Mouse (Mus musculus): ENCODE measurements at regions not wholly inside any gene's neighbourhood (a gene's known extent, or its start where the extent isn't known, plus 50 kb on each side); places are given as distances from the start of the nearest gene placed in this dataset.

DNA sequence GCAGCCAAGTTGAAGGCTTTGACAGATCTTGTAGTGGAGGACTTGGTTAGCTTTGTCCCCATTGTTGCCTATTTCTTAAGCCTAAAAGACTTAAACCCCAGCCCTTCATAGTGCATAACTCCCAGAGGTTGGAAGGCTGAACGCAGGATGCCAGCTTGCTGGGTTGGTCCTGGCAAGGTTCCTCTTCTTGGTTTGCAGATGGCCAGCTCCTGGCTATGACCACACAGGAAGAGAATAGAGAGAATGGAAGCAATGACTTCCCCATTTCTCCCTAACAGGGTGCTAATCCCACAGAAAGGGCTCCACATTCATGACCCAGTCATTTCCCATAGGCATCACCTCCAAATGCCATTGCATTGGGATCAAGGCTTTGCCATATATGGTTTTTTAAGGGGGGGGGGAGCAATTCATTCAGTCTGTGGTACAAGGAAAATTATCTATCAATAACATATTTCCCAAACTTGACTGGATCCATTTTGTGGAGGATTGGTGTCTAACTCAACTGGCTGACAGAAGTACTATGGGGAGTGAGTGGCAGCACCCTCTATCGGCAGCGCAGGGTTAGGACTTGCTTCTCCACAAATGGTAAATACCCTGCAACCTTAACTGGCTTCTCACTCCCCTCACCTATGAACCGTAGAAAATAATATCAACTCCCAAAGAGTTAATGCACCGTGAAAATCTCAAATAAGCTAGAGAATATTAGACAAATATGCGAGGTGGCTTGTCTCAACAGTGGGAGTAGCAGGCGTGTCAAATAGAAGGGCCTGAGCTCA, 99.4 kb downstream of the Rps24 start:
- ATAC-seq (ENCODE audit: low FRiP score, low TSS enrichment), result no peak; the same call in 1 of the 2 replicates
- peak overlapping the region; percentile 92 for H3K27ac ChIP-seq (replicated peaks; ENCODE audit: low read depth, low read length)
- no peak overlapping the region for H3K9ac ChIP-seq (replicated peaks; ENCODE audit: low read length)
- no peaks in the 10 kb centered on the region for H3K27me3 ChIP-seq (ENCODE audit: control insufficient read depth, insufficient read depth, low read length)
- 57% methylated on average over 7 of the region's 7 CpGs for WGBS
- no peak overlapping the region for H3K4me2 ChIP-seq (ENCODE audit: low read length)
- H3K4me1 ChIP-seq (ENCODE audit: control insufficient read depth, insufficient read depth, low read length), result peaks cover 20% of the 10 kb centered on the region
- DNase-seq, result no peak
- no peaks in the 10 kb centered on the region for H3K36me3 ChIP-seq (ENCODE audit: control insufficient read depth, insufficient read depth, low read length)
- H3K4me3 ChIP-seq (replicated peaks; ENCODE audit: low read depth, low read length), result no peak overlapping the region
- peaks cover 2% of the 10 kb centered on the region; the same call in 1 of the 2 replicates for H3K9me3 ChIP-seq (ENCODE audit: control insufficient read depth, low read length)

DNA sequence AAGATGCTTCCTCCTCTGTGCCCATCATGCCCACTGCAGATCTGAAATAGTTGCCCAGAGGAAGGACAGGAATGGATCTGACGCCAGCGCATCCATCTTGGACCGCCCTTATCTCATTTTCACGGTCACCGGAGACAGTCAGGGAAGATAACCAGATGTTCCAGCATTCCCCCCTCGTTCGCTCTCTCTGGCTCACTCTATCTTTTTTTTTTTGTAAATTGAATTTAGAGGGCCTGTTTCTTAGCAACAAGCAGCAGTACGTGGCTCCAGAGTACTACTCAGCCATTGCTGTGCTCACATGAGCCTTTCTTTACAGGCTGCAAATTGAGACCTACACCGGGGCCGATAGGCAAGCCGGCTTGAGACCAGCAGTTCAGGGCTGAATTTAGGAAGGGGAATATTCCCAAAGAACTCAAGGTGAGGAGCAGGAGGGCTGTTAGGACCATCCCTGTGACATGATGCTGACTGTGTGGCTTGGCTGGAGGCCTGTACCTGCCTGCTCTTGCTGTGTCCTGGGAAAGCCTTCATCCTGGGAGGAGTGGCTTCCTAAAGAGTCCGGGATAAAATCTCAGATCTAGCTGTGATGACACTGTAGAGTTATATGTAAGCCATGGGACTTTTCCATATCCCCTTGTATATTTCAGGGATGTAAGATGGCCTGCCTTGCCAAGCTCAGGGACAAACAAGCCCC, 100.2 kb downstream of the Rps24 start:
- ATAC-seq (ENCODE audit: low FRiP score, low TSS enrichment), result peak; percentile 43; the same call in 1 of the 2 replicates
- no peak overlapping the region for H3K9ac ChIP-seq (replicated peaks; ENCODE audit: low read length)
- H3K4me3 ChIP-seq (replicated peaks; ENCODE audit: low read depth, low read length), result no peak overlapping the region
- peak overlapping the region; percentile 92 for H3K27ac ChIP-seq (replicated peaks; ENCODE audit: low read depth, low read length)
- H3K4me2 ChIP-seq (ENCODE audit: low read length), result 0 out of 2 replicates have a peak overlapping the region, but pooled peaks have one; percentile 15
- DNase-seq, result peak; percentile 69
- H3K9me3 ChIP-seq (ENCODE audit: control insufficient read depth, low read length), result no peaks in the 10 kb centered on the region
- peaks cover 20% of the 10 kb centered on the region for H3K4me1 ChIP-seq (ENCODE audit: control insufficient read depth, insufficient read depth, low read length)
- H3K27me3 ChIP-seq (ENCODE audit: control insufficient read depth, insufficient read depth, low read length), result no peaks in the 10 kb centered on the region
- no peaks in the 10 kb centered on the region for H3K36me3 ChIP-seq (ENCODE audit: control insufficient read depth, insufficient read depth, low read length)
- WGBS, result 46% methylated on average over 12 of the region's 12 CpGs

DNA sequence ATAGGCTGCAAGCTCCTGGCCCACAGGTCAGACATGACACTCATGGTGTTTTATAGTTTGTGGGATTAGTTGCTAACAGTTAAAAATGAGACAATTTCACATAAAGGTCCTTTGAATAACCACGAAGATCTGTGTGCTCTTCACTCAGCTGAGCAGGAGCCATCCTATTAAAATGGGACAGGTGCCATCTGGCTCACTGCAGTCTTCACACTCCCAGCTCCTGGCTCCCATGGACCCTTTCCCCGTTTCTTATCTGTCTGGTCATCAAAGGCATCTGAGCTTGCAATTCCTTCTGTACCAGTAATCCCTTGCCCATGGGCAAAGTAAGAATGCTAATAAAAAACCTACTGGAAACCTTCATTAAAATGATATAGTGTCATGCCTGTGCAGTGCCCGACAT, 101.1 kb downstream of the Rps24 start:
- Histone ChIP-seq H3K4me2 (ENCODE audit: low read length) (no peak overlapping the region), H3K9ac (replicated peaks; ENCODE audit: low read length) (no peak overlapping the region), H3K9me3 (ENCODE audit: control insufficient read depth, low read length) (no peaks in the 10 kb centered on the region), H3K4me3 (replicated peaks; ENCODE audit: low read depth, low read length) (no peak overlapping the region), H3K27me3 (ENCODE audit: control insufficient read depth, insufficient read depth, low read length) (no peaks in the 10 kb centered on the region), H3K27ac (replicated peaks; ENCODE audit: low read depth, low read length) (peak overlapping the region; percentile 92), H3K4me1 (ENCODE audit: control insufficient read depth, insufficient read depth, low read length) (peaks cover 20% of the 10 kb centered on the region), H3K36me3 (ENCODE audit: control insufficient read depth, insufficient read depth, low read length) (no peaks in the 10 kb centered on the region)
- no peak for ATAC-seq (ENCODE audit: low FRiP score, low TSS enrichment)
- 53% methylated on average over 3 of the region's 3 CpGs for WGBS
- DNase-seq, result no peak

DNA sequence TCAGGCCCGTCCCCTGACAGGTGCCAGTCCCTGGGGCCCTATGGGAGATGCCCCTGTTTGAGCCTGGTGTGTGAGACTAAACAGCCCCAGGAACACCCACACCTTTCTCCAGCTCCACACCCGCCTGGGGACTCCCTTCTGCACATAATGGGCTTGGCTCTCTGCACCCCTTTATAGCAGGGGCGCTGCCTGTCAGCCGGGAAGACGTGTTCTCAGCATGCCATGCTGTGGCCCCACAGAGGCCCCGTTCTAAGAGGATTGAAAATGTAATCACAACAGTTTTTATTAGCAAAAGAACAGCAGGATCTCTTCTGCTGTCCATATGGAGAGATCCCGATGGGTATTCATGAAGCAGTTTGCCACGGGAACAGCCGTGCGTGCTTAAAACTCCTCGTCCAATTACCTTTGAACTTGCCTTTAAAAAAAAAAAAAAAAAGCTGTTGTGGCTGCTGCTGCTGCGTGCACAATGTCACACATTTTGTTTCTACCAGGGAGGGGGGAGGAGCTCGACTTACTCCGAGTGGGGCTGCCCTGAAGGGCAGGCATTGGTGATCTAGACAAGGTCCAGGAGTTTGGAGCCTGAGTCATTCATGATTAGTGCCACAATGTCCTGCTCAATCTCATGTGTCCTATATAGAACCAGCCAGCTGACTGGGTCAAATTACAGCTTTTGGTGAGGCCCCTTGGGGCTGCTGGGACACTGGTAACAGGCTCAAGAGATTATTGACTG, 119.7 kb downstream of the Rps24 start:
- H3K9me3 ChIP-seq (ENCODE audit: control insufficient read depth, low read length), result no peaks in the 10 kb centered on the region; the same call in 1 of the 2 replicates
- DNase-seq, result peak; percentile 55
- no peak overlapping the region for H3K4me2 ChIP-seq (ENCODE audit: low read length)
- no peaks in the 10 kb centered on the region for H3K36me3 ChIP-seq (ENCODE audit: control insufficient read depth, insufficient read depth, low read length)
- WGBS, result 6% methylated on average over 14 of the region's 14 CpGs
- peaks cover 18% of the 10 kb centered on the region for H3K4me1 ChIP-seq (ENCODE audit: control insufficient read depth, insufficient read depth, low read length)
- no peak overlapping the region for H3K4me3 ChIP-seq (replicated peaks; ENCODE audit: low read depth, low read length)
- peak overlapping the region; percentile 28 for H3K27ac ChIP-seq (replicated peaks; ENCODE audit: low read depth, low read length)
- ATAC-seq (ENCODE audit: low FRiP score, low TSS enrichment), result no peak; the same call in 1 of the 2 replicates
- H3K27me3 ChIP-seq (ENCODE audit: control insufficient read depth, insufficient read depth, low read length), result no peaks in the 10 kb centered on the region
- H3K9ac ChIP-seq (replicated peaks; ENCODE audit: low read length), result no peak overlapping the region; the same call in 1 of the 2 replicates

DNA sequence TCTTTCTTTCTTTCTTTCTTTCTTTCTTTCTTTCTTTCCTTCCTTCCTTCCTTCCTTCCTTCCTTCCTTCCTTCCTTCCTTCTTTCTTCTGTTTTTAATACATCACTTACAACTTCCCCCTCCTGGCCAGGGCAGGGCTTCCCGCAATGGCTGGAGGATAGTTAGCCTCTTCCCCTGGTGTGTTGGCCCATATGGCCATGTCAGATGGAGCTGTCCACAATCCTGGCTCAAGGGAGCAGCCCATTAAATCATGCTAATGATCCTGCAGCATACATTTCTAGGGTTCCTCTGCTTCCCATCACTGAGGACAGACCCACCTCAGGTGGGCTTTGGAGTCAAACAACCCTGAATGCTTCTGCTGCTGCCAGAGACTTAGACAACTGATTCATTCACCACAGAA, 121.4 kb downstream of the Rps24 start:
- WGBS, result 57% methylated on average over 1 of the region's 1 CpGs
- no peak for DNase-seq

DNA sequence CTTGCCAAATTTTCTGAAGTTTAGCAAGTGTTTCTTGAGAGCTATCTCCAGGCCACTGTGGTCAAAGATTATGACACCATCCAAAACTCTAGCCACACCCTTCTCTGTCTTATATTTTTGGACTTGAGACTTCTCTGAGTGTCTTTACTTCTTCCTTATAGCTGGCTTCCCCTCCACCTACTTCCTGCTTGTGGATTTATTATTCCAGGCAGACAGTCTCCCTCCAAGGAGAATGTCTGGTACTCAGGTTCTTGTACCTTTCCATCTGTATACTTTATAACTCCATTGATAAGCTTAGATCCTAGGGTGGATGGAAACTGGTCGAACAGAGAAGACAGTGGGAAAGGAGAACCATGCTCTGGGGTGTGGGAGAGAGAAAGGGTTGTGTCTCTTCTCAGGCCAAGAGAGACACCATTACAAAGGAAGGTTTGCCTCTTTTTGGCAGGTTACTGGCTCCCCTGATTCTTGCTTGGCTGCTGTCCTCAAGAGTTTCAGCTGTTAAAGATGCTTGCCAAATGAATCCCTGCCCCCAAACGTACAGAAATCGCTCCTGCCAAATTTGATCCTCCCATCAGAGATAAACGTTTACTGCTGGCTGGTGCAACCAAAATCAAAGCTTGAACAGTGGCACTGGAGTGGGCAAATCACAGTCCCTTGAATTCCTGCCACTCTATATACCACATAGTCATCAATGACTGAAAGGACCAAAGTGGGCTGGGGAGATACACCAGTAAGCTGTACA, 125.5 kb downstream of the Rps24 start:
- H3K27me3 ChIP-seq (ENCODE audit: control insufficient read depth, insufficient read depth, low read length), result no peaks in the 10 kb centered on the region
- DNase-seq, result peak; percentile 28
- no peak overlapping the region for H3K9ac ChIP-seq (replicated peaks; ENCODE audit: low read length)
- H3K4me1 ChIP-seq (ENCODE audit: control insufficient read depth, insufficient read depth, low read length), result peaks cover 27% of the 10 kb centered on the region
- ATAC-seq (ENCODE audit: low FRiP score, low TSS enrichment), result no peak
- 77% methylated on average over 4 of the region's 4 CpGs for WGBS
- no peak overlapping the region for H3K4me2 ChIP-seq (ENCODE audit: low read length)
- no peaks in the 10 kb centered on the region for H3K36me3 ChIP-seq (ENCODE audit: control insufficient read depth, insufficient read depth, low read length)
- no peak overlapping the region for H3K4me3 ChIP-seq (replicated peaks; ENCODE audit: low read depth, low read length)
- no peak overlapping the region for H3K27ac ChIP-seq (replicated peaks; ENCODE audit: low read depth, low read length)
- no peaks in the 10 kb centered on the region; the same call in 1 of the 2 replicates for H3K9me3 ChIP-seq (ENCODE audit: control insufficient read depth, low read length)

More for the DNA sequence above, 121.4 kb downstream of the Rps24 start:
- H3K36me3 ChIP-seq (ENCODE audit: control insufficient read depth, insufficient read depth, low read length), result no peaks in the 10 kb centered on the region
- H3K27me3 ChIP-seq (ENCODE audit: control insufficient read depth, insufficient read depth, low read length), result no peaks in the 10 kb centered on the region
- peaks cover 14% of the 10 kb centered on the region for H3K4me1 ChIP-seq (ENCODE audit: control insufficient read depth, insufficient read depth, low read length)
- no peaks in the 10 kb centered on the region; the same call in 1 of the 2 replicates for H3K9me3 ChIP-seq (ENCODE audit: control insufficient read depth, low read length)
- no peak overlapping the region for H3K9ac ChIP-seq (replicated peaks; ENCODE audit: low read length)
- no peak overlapping the region for H3K4me3 ChIP-seq (replicated peaks; ENCODE audit: low read depth, low read length)
- no peak overlapping the region for H3K4me2 ChIP-seq (ENCODE audit: low read length)
- ATAC-seq (ENCODE audit: low FRiP score, low TSS enrichment), result no peak
- no peak overlapping the region for H3K27ac ChIP-seq (replicated peaks; ENCODE audit: low read depth, low read length)

DNA sequence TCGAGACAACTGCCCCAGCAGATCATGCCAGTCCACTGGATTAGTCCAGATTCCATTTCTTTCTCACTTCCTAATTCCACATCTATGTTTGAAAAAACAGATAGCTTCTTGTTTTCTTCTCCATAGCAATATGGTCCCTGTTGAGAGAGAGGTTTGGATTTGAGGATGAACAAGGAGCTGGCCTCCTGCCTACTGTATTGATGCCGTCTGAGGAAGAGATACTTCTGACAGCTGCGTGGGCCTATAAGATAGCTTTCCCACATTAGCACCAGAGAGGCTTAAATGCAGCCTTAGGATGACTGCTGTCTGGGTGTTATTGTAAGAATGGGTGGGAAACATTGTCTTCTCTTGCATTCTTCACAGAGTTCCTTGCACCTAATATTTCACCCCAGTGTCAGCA, 128.9 kb downstream of the Rps24 start:
- WGBS, result 57% methylated on average over 3 of the region's 3 CpGs
- ATAC-seq (ENCODE audit: low FRiP score, low TSS enrichment), result no peak
- peaks cover 43% of the 10 kb centered on the region for H3K4me1 ChIP-seq (ENCODE audit: control insufficient read depth, insufficient read depth, low read length)
- no peaks in the 10 kb centered on the region for H3K27me3 ChIP-seq (ENCODE audit: control insufficient read depth, insufficient read depth, low read length)
- no peak overlapping the region for H3K9ac ChIP-seq (replicated peaks; ENCODE audit: low read length)
- peak; percentile 26 for DNase-seq
- H3K36me3 ChIP-seq (ENCODE audit: control insufficient read depth, insufficient read depth, low read length), result no peaks in the 10 kb centered on the region
- H3K9me3 ChIP-seq (ENCODE audit: control insufficient read depth, low read length), result no peaks in the 10 kb centered on the region
- H3K27ac ChIP-seq (replicated peaks; ENCODE audit: low read depth, low read length), result peak overlapping the region; percentile 99
- H3K4me3 ChIP-seq (replicated peaks; ENCODE audit: low read depth, low read length), result no peak overlapping the region
- H3K4me2 ChIP-seq (ENCODE audit: low read length), result no peak overlapping the region

Data from midbrain, embryonic 14.5 days (tissue).